Mouse (Mus musculus) hindbrain, embryonic 15.5 days (tissue): ENCODE data around the gene Nms. TPM values are rescaled to one million over a fixed set of nuclear protein-coding genes. Genes with fewer than 3 reads are reported as not detected.

Source experiments
- polyA plus RNA-seq: library from polyadenylated mRNA; unstranded; fragments of >200 nt; fragmentation: Nextera tagmentation; extraction: Ambion mirVana; gene quantifications from 2 replicates; pipeline ENCODE4 v1.2.1, GENCODE M21; 2015

The Nms gene
- polyA plus RNA-seq, 1 experiment from 2014 or later = 1.5 TPM

Other genes starting within 250 kb of the Nms start
- gene Lonrf2, start 102.4 kb upstream of the Nms start, polyA plus RNA-seq = 21.9 and 24.1 TPM in 2 replicates
- gene Chst10, start 41.0 kb upstream of the Nms start, polyA plus RNA-seq = 54.7 and 58.8 TPM in 2 replicates
- gene Pdcl3, start 46.5 kb downstream of the Nms start, polyA plus RNA-seq = 149 and 155 TPM in 2 replicates